Mouse (Mus musculus) CH12.LX (cell line): Measurements from ENCODE around the gene Cdh5. TPM values are rescaled to one million over a fixed set of nuclear protein-coding genes. Genes with fewer than 3 reads are reported as not detected.

Experiments
- DNase-seq: peaks from one replicate; pipeline ENCODE4 v3.0.0-alpha.2; 2013; ENCODE audit errors: extremely low read depth
- H3K27ac ChIP-seq: 2 replicates; pipeline ENCODE4 v1.5.1; 2012; ENCODE audit warnings: low read depth, mild to moderate bottlenecking, control low read depth, moderate library complexity; ENCODE audit not compliant: insufficient read depth
- H3K27me3 ChIP-seq: replicated peaks from 2 replicates; pipeline ENCODE3; 2012; ENCODE audit warnings: inconsistent platforms
- H3K36me3 ChIP-seq, 2 experiments: replicated peaks in 1 of 2; 2 replicates each; pipeline versions ENCODE3 to v1.6.1; 2012; ENCODE audit warnings: inconsistent platforms in 1 of 2, low read length in 1 of 2, mild to moderate bottlenecking in 1 of 2, mixed read lengths in 1 of 2, moderate library complexity in 1 of 2; ENCODE audit not compliant: control insufficient read depth in 1 of 2, insufficient read depth in 1 of 2
- H3K4me1 ChIP-seq, 2 experiments: 2 replicates each; pipeline ENCODE4 v1.6.1; 2012; ENCODE audit warnings: inconsistent platforms in 1 of 2, moderate library complexity in 1 of 2; ENCODE audit not compliant: insufficient read depth in 2 of 2, control insufficient read depth in 1 of 2
- H3K4me2 ChIP-seq: 2 replicates; pipeline ENCODE4 v1.6.1; 2012; ENCODE audit warnings: low read depth, mild to moderate bottlenecking, control low read depth; ENCODE audit not compliant: poor library complexity, insufficient read depth, severe bottlenecking
- H3K4me3 ChIP-seq, 3 experiments: fragments of 150-350 bp in 1 of 3; sonication (generic) in 1 of 3; replicated peaks in 1 of 3; 2 replicates each; pipeline versions ENCODE3 to v1.5.1; 2011 to 2012; ENCODE audit warnings: low read depth in 2 of 3, low read length in 2 of 3, mild to moderate bottlenecking in 2 of 3, moderate library complexity in 2 of 3, control low read depth in 1 of 3, improper control_type of control experiment in 1 of 3, inconsistent platforms in 1 of 3, mixed read lengths in 1 of 3; ENCODE audit not compliant: poor library complexity in 1 of 3
- H3K79me2 ChIP-seq: replicated peaks from 2 replicates; pipeline ENCODE4 v1.6.1; 2012; ENCODE audit warnings: mild to moderate bottlenecking, moderate library complexity; ENCODE audit not compliant: control insufficient read depth, poor library complexity, insufficient read depth, severe bottlenecking; ENCODE audit errors: extremely low read depth
- H3K9ac ChIP-seq: 2 replicates; pipeline ENCODE4 v1.6.1; 2012; ENCODE audit warnings: low read depth, mild to moderate bottlenecking, control low read depth, moderate library complexity; ENCODE audit not compliant: insufficient read depth
- H3K9me3 ChIP-seq: replicated peaks from 2 replicates; pipeline ENCODE3; 2012; ENCODE audit warnings: low read length, inconsistent platforms, mixed read lengths
- BHLHE40 ChIP-seq: IDR thresholded peaks from 2 replicates; pipeline ENCODE4 v1.6.1; 2011; ENCODE audit warnings: mild to moderate bottlenecking, low read depth, low read length, improper control_type of control experiment
- CHD1 ChIP-seq: IDR thresholded peaks from 2 replicates; pipeline ENCODE4 v1.6.1; 2012; ENCODE audit warnings: low read depth, low read length, improper control_type of control experiment, inconsistent platforms
- CHD2 ChIP-seq: IDR thresholded peaks from 2 replicates; pipeline ENCODE4 v1.6.1; 2011; ENCODE audit warnings: low read length, improper control_type of control experiment
- CTCF ChIP-seq, 2 experiments: IDR thresholded peaks in 1 of 2; conservative IDR thresholded peaks in 1 of 2; 2 replicates each; pipeline ENCODE4 v1.5.1; 2011 to 2012; ENCODE audit warnings: low read depth in 2 of 2, low read length in 2 of 2, improper control_type of control experiment in 1 of 2, inconsistent platforms in 1 of 2, mild to moderate bottlenecking in 1 of 2, moderate library complexity in 1 of 2
- ELF1 ChIP-seq: IDR thresholded peaks from 2 replicates; pipeline ENCODE4 v1.6.1; 2014; ENCODE audit warnings: low read depth, mild to moderate bottlenecking, inconsistent platforms, low read length, improper control_type of control experiment
- ETS1 ChIP-seq: conservative IDR thresholded peaks from 2 replicates; pipeline ENCODE4 v1.6.1; 2012; ENCODE audit warnings: low read depth, mild to moderate bottlenecking, inconsistent platforms, low read length, improper control_type of control experiment, moderate library complexity
- HCFC1 ChIP-seq: IDR thresholded peaks from 2 replicates; pipeline ENCODE4 v1.6.1; 2012; ENCODE audit warnings: low read depth, mild to moderate bottlenecking, inconsistent platforms, low read length, improper control_type of control experiment
- IRF4 ChIP-seq: IDR thresholded peaks from 2 replicates; pipeline ENCODE4 v1.6.1; 2014; ENCODE audit warnings: low read depth, mild to moderate bottlenecking, inconsistent platforms, low read length, improper control_type of control experiment
- JUN ChIP-seq: IDR thresholded peaks from 2 replicates; pipeline ENCODE4 v1.6.1; 2011; ENCODE audit warnings: low read depth, mild to moderate bottlenecking, low read length, improper control_type of control experiment, moderate library complexity; ENCODE audit not compliant: insufficient read depth
- JUND ChIP-seq: conservative IDR thresholded peaks from 2 replicates; pipeline ENCODE4 v1.6.1; 2011; ENCODE audit warnings: low read depth, low read length, improper control_type of control experiment
- KAT2A ChIP-seq: IDR thresholded peaks from 2 replicates; pipeline ENCODE4 v1.6.1; 2012; ENCODE audit warnings: low read length, improper control_type of control experiment, inconsistent platforms; ENCODE audit not compliant: insufficient replicate concordance
- MAX ChIP-seq: IDR thresholded peaks from 2 replicates; pipeline ENCODE4 v1.6.1; 2011; ENCODE audit warnings: low read length, improper control_type of control experiment
- MEF2A ChIP-seq: IDR thresholded peaks from 2 replicates; pipeline ENCODE4 v1.6.1; 2014; ENCODE audit warnings: low read depth, mild to moderate bottlenecking, inconsistent platforms, low read length, improper control_type of control experiment, borderline replicate concordance
- MYC ChIP-seq: IDR thresholded peaks from 2 replicates; pipeline ENCODE4 v1.6.1; 2011; ENCODE audit warnings: low read depth, mild to moderate bottlenecking, improper control_type of control experiment, low read length
- NRF1 ChIP-seq: IDR thresholded peaks from 2 replicates; pipeline ENCODE4 v1.6.1; 2014; ENCODE audit warnings: low read depth, mild to moderate bottlenecking, inconsistent platforms, low read length, improper control_type of control experiment, moderate library complexity
- PAX5 ChIP-seq: IDR thresholded peaks from 2 replicates; pipeline ENCODE4 v1.6.1; 2012; ENCODE audit warnings: low read length, inconsistent platforms, mixed read lengths
- RAD21 ChIP-seq: IDR thresholded peaks from 2 replicates; pipeline ENCODE4 v1.6.1; 2011; ENCODE audit warnings: low read depth, mild to moderate bottlenecking, low read length, improper control_type of control experiment, moderate library complexity
- SIN3A ChIP-seq: IDR thresholded peaks from 2 replicates; pipeline ENCODE4 v1.6.1; 2012; ENCODE audit warnings: low read length, improper control_type of control experiment, inconsistent platforms
- TCF12 ChIP-seq: IDR thresholded peaks from 2 replicates; pipeline ENCODE4 v1.6.1; 2014; ENCODE audit warnings: low read depth, mild to moderate bottlenecking, inconsistent platforms, low read length, improper control_type of control experiment
- ZKSCAN1 ChIP-seq: IDR thresholded peaks from 2 replicates; pipeline ENCODE4 v1.6.1; 2012; ENCODE audit warnings: low read depth, inconsistent platforms, low read length, improper control_type of control experiment, borderline replicate concordance
- ZNF384 ChIP-seq: IDR thresholded peaks from 2 replicates; pipeline ENCODE4 v1.6.1; 2012; ENCODE audit warnings: low read depth, low read length, improper control_type of control experiment, inconsistent platforms
- dilution Hi-C: fragments of 300-500 bp; cut with MboI; formaldehyde crosslinking; loops from 2 replicates; pipeline ENCODE4 v1.14.3; 2020; ENCODE audit warnings: low sequenced_read_pairs; ENCODE audit not compliant: extremely low pct_unique_long_range_greater_than_20kb, extremely low pct_ligation_motif_present
- in situ Hi-C: fragments of 300-500 bp; cut with MboI; formaldehyde crosslinking; loops from 3 replicates; pipeline ENCODE4 v1.14.3; 2019; ENCODE audit warnings: low sequenced_read_pairs, low pct_ligation_motif_present, low pct_unique_long_range_greater_than_20kb, mixed read lengths
- polyA plus RNA-seq: library from polyadenylated mRNA; unstranded; fragments of >175 nt; gene quantifications from 2 replicates; pipeline ENCODE4 v1.2.1, GENCODE M21; 2012; ENCODE audit warnings: low read depth; ENCODE audit not compliant: insufficient read length
- total RNA-seq, 2 experiments: library from RNA; depleted of rRNA; stranded (reverse); fragments of 300-350 nt in 1 of 2; fragments of >200 nt in 1 of 2; gene quantifications; 2 replicates each; pipeline ENCODE4 v1.2.3; 2012 to 2014

Cdh5 gene
- total and polyA plus RNA-seq, 3 experiments, result 0.25 to 1.8 (median 0.48) TPM

DNA sequence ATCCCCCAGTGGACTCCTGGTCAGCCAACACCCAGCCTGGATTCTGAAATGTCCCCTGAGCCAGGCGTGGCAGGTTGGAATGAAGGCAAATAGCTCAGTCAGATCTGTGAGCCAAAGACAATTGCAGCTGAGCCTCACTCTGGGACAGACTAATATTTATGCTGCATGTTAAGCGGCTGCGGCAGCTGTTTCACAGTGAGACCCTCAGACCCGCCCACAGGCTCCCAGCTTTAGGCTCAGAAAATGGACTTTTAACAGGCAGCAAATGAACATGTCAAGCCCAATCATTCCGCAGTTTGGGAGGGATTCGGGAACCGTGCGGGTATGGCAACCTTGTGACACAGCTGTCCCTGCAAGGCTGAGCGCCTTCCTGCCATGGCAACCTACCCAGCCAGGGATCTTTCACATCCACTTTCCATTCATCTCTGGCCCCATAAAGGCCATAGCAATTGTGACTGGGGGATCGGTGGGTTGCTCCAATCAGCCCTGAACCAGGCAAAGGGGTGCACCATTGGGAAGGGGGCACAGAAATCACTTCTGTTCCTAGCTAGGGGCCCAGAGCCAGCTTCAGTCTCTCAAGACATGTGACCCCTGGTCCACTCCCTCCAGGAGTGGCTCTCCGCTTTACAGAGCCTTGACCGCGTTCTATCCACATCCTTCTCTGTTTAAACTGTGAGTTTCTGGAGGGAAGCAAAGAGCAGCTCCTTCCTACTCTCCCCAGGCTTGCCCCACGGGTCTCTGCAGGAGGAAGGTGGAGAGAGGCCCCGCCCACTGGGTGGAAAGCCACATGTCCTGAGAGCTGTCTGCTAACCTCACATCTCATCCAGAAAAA is 39.2 kb upstream of the Cdh5 start (continued):
- TF ChIP-seq MYC, result no peak
- TF ChIP-seq ELF1, result no peak

DNA sequence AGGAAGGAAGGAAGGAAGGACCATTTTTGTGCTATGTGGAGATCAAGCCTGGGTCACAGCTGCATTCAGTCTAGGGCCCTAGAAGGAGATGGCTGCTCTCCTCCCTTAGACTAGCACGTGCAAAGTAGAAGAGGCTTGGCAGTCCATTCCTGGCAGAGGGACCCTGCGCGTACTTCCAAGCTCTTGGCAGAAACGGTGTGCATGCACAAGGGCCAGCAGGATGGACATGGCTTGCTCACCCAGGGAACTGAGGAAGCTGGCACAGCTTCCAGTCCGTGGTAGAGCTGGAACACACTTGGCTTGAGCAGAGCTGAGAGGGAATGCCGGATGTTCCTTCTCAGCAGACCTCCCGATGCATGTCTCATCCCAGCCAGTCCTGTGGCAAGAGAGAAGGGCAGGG is 36.2 kb upstream of the Cdh5 start:
- Histone ChIP-seq H3K27ac (no peak overlapping the region), H3K4me3 (no peak overlapping the region), H3K36me3 (no peaks in the 10 kb centered on the region), H3K9me3 (no peaks in the 10 kb centered on the region), H3K27me3 (peaks cover 2% of the 10 kb centered on the region), H3K4me2 (no peak overlapping the region), H3K9ac (no peak overlapping the region), H3K4me1 (peaks cover 0 to 27% of the 10 kb centered on the region in 2 experiments; a peak in 2 of 4 replicates), H3K79me2 (no peaks in the 10 kb centered on the region)
- in situ Hi-C loops, result no loop called here
- no peak for DNase-seq
- TF ChIP-seq CTCF (conservative IDR thresholded peaks at IDR 0.05 in 1 of 2, IDR thresholded peaks at IDR 0.05 in 1 of 2; ENCODE audit: low read depth in 2 of 2, low read length in 2 of 2) (no peak), JUN (no peak), TCF12 (no peak), MEF2A (no peak), JUND (no peak), CHD2 (no peak), ETS1 (no peak), PAX5 (no peak), NRF1 (no peak), ZKSCAN1 (no peak), MAX (no peak), BHLHE40 (no peak), SIN3A (no peak), HCFC1 (no peak), CHD1 (no peak), ELF1 (no peak), IRF4 (no peak), KAT2A (no peak), ZNF384 (no peak), RAD21 (no peak)
- dilution Hi-C loops, result no loop called here
